Mouse (Mus musculus): ENCODE measurements around the gene Brat1. TPM values are rescaled to one million over a fixed set of nuclear protein-coding genes. Genes with fewer than 3 reads are reported as not detected.

Gene Brat1
- polyA plus RNA-seq, 1 experiment = 23.8 TPM

- Histone ChIP-seq H3K27me3 (ENCODE audit: control insufficient read depth, insufficient read depth, low read length) (no peaks in the 10 kb centered on the region), H3K27ac (ENCODE audit: insufficient read depth, low read length) (no peak within 1 kb of the TSS), H3K4me3 (replicated peaks; ENCODE audit: insufficient read depth, low read depth, low read length) (no peak within 1 kb of the TSS), H3K4me1 (ENCODE audit: control insufficient read depth, insufficient read depth, low read length) (no peaks in the 10 kb centered on the region; the same call in 1 of the 2 replicates)
- WGBS = 18% methylated on average over 13 of the region's 13 CpGs
- TF ChIP-seq POLR2A (IDR thresholded peaks at IDR 0.05; ENCODE audit: borderline replicate concordance, insufficient read depth, low read length) (no peak), CTCF (IDR thresholded peaks at IDR 0.05; ENCODE audit: borderline replicate concordance, insufficient read depth, low read depth, low read length) (no peak)
- no peak for DNase-seq
These were observed 19.0 kb downstream of the Brat1 start, which contains the start of gene Amz1 for GRCm38 (mm10) chr5:140723822-140724221. Amz1 (plus strand) TSS chr5:140724127.

DNA sequence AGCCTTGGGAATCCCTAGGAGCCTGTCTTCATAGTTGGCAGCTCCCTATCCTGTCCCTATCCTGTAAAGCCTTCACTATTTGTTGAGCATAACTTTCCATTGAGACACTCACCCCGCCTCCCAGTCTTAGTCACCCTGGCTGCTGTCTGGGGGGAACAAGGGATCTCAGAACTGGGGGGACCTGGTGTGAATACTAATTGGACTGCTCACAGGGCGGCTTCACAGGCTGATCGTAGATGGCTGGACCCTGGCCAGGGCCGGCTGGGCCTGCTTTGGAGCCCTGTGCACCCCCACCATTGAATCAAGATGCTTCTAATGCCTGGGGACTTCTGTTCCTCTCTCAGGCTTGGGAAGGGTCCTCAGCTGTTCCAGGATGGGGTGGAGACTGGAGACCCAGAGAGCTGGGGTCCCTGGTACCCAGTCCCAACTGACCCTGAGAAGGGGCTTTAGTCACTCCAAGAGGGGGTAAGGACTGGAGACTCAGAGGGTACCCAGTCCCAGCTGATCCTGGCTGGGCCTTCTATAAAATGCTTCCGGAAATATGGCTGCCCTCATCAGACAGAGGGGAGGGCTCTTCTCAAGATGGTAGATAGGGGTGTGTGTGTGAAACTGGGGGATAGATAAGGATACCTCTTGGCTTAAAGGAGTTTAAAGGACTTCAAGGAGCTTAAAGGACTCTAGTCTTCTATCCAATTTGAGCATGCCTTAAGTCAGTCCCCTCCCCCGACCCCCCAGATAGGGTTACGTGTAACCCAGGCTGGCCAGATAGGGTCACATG lies 21.4 kb downstream of the Brat1 start:
- peak in 1 of 2 experiments; percentile 36 for DNase-seq
- no peak for TF ChIP-seq CTCF (IDR thresholded peaks at IDR 0.05; ENCODE audit: borderline replicate concordance, insufficient read depth, low read depth, low read length)
- no peak for TF ChIP-seq POLR2A (IDR thresholded peaks at IDR 0.05; ENCODE audit: borderline replicate concordance, insufficient read depth, low read length)
- H3K27ac ChIP-seq (ENCODE audit: insufficient read depth, low read length) = no peak overlapping the region
- 65% methylated on average over 7 of the region's 7 CpGs for WGBS
- no peaks in the 10 kb centered on the region for H3K27me3 ChIP-seq (ENCODE audit: control insufficient read depth, insufficient read depth, low read length)
- no peaks in the 10 kb centered on the region; the same call in 1 of the 2 replicates for H3K4me1 ChIP-seq (ENCODE audit: control insufficient read depth, insufficient read depth, low read length)
- no peak overlapping the region for H3K4me3 ChIP-seq (replicated peaks; ENCODE audit: insufficient read depth, low read depth, low read length)

DNA sequence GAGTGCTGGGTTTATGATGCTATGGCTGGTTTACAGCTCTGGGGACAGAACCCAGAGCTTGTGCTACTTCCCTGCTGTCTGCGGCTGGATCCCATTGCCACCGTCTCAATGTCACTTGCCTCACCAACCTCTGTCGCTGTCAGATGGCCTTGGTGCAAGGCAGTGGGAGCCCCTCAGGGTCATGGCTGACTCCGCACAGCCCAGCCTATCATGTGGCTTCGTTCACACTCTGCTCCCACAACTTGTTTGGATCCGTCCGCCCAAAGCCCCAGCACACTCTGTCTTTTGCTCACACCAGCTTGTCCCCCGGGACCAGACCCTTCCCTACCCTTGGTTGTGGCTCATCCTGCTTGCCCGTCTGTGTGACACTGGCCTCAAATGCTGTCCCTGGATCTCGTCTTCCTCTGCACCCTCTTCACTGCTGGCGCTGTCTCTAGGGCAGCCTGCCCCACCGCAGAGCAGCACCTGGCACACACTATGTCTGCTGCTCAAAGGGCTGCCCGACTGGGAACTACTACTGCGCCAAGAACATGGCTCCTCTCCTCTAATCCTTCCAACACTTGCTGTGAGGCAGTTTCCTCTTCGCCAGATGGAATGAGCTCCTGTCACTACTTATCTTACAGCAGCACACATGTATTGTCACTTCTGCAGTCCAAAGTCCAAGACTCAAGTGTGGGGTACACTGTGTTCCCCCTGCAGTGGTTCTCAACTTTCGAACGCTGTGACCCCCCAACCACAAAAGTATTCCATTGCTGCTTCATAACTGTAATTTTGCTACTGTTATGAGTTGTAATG lies 22.3 kb downstream of the Brat1 start:
- WGBS = 30% methylated on average over 17 of the region's 17 CpGs
- H3K4me3 ChIP-seq (replicated peaks; ENCODE audit: insufficient read depth, low read depth, low read length) = no peak overlapping the region
- H3K27ac ChIP-seq (ENCODE audit: insufficient read depth, low read length) = no peak overlapping the region
- no peaks in the 10 kb centered on the region; the same call in 1 of the 2 replicates for H3K4me1 ChIP-seq (ENCODE audit: control insufficient read depth, insufficient read depth, low read length)
- TF ChIP-seq CTCF (IDR thresholded peaks at IDR 0.05; ENCODE audit: borderline replicate concordance, insufficient read depth, low read depth, low read length) (no peak), POLR2A (IDR thresholded peaks at IDR 0.05; ENCODE audit: borderline replicate concordance, insufficient read depth, low read length) (no peak)
- H3K27me3 ChIP-seq (ENCODE audit: control insufficient read depth, insufficient read depth, low read length) = no peaks in the 10 kb centered on the region
- no peak for DNase-seq

GRCm38 (mm10) chr5:140731040-140731797 lies 26.4 kb downstream of the Brat1 start:
- peaks cover 3% of the 10 kb centered on the region; the same call in 1 of the 2 replicates for H3K4me1 ChIP-seq (ENCODE audit: control insufficient read depth, insufficient read depth, low read length)
- DNase-seq = no peak
- no peak overlapping the region for H3K27ac ChIP-seq (ENCODE audit: insufficient read depth, low read length)
- no peak for TF ChIP-seq CTCF (IDR thresholded peaks at IDR 0.05; ENCODE audit: borderline replicate concordance, insufficient read depth, low read depth, low read length)
- no peaks in the 10 kb centered on the region for H3K27me3 ChIP-seq (ENCODE audit: control insufficient read depth, insufficient read depth, low read length)
- no peak overlapping the region for H3K4me3 ChIP-seq (replicated peaks; ENCODE audit: insufficient read depth, low read depth, low read length)
- WGBS = 91% methylated on average over 11 of the region's 11 CpGs

DNA sequence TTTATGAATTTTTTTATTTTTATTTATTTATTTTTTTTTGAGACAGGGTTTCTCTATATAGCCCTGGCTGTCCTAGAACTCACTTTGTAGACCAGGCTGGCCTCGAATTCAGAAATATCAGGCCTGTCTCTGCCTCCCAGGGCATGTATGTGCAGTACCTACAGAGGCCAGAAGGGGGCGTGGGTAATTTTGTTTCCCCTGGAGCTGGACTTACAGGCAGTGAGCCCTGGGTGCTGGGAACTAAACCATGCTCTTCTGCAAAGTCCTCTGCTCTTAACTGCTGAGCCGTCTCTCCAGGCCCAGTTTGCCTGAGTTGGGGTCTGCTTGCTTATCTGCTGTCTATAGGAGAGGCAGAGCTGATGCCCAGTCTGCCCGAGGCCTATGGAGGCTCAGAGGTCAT lies 27.4 kb downstream of the Brat1 start:
- DNase-seq = no peak
- WGBS = 70% methylated on average over 4 of the region's 4 CpGs
- no peak for TF ChIP-seq POLR2A (IDR thresholded peaks at IDR 0.05; ENCODE audit: borderline replicate concordance, insufficient read depth, low read length)
- peak; percentile 25; the same call in 1 of the 2 replicates for TF ChIP-seq CTCF (IDR thresholded peaks at IDR 0.05; ENCODE audit: borderline replicate concordance, insufficient read depth, low read depth, low read length)
- no peak overlapping the region for H3K27ac ChIP-seq (ENCODE audit: insufficient read depth, low read length)
- H3K4me3 ChIP-seq (replicated peaks; ENCODE audit: insufficient read depth, low read depth, low read length) = no peak overlapping the region
- H3K27me3 ChIP-seq (ENCODE audit: control insufficient read depth, insufficient read depth, low read length) = no peaks in the 10 kb centered on the region
- H3K4me1 ChIP-seq (ENCODE audit: control insufficient read depth, insufficient read depth, low read length) = peaks cover 3% of the 10 kb centered on the region; the same call in 1 of the 2 replicates

GRCm38 (mm10) chr5:140733336-140733735 lies 28.5 kb downstream of the Brat1 start:
- Histone ChIP-seq H3K27ac (ENCODE audit: insufficient read depth, low read length) (no peak overlapping the region), H3K27me3 (ENCODE audit: control insufficient read depth, insufficient read depth, low read length) (no peaks in the 10 kb centered on the region), H3K4me1 (ENCODE audit: control insufficient read depth, insufficient read depth, low read length) (peaks cover 3% of the 10 kb centered on the region; the same call in 1 of the 2 replicates), H3K4me3 (replicated peaks; ENCODE audit: insufficient read depth, low read depth, low read length) (no peak overlapping the region)
- TF ChIP-seq CTCF (IDR thresholded peaks at IDR 0.05; ENCODE audit: borderline replicate concordance, insufficient read depth, low read depth, low read length) (no peak), POLR2A (IDR thresholded peaks at IDR 0.05; ENCODE audit: borderline replicate concordance, insufficient read depth, low read length) (no peak)
- 88% methylated on average over 3 of the region's 3 CpGs for WGBS
- no peak for DNase-seq

GRCm38 (mm10) chr5:140735297-140735696 lies 30.5 kb downstream of the Brat1 start:
- no peaks in the 10 kb centered on the region for H3K27me3 ChIP-seq (ENCODE audit: control insufficient read depth, insufficient read depth, low read length)
- DNase-seq = no peak
- no peak overlapping the region for H3K27ac ChIP-seq (ENCODE audit: insufficient read depth, low read length)
- TF ChIP-seq POLR2A (IDR thresholded peaks at IDR 0.05; ENCODE audit: borderline replicate concordance, insufficient read depth, low read length) (no peak), CTCF (IDR thresholded peaks at IDR 0.05; ENCODE audit: borderline replicate concordance, insufficient read depth, low read depth, low read length) (no peak)
- WGBS = 4% methylated on average over 22 of the region's 22 CpGs
- H3K4me1 ChIP-seq (ENCODE audit: control insufficient read depth, insufficient read depth, low read length) = peaks cover 3% of the 10 kb centered on the region; the same call in 1 of the 2 replicates
- peak overlapping the region; percentile 34 for H3K4me3 ChIP-seq (replicated peaks; ENCODE audit: insufficient read depth, low read depth, low read length)
